9 mouse cellular contexts compared by ENCODE assay signal in genomic region chr4:117267284-117267683, GRCm38 (mm10). TPM values are rescaled to one million over a fixed set of nuclear protein-coding genes. Genes with fewer than 3 reads are reported as not detected.
DNase-seq lines count a peak whose midpoint lies in the region; ATAC-seq and TF ChIP-seq lines count a peak whose summit lies in the region.
"Had no signal": no experiment of that assay in that cellular context is flagged by ENCODE, and none has a peak within 500 bp of the region (broad histone marks: within the 10 kb centered on the region; RNA-seq: fewer than 3 reads in every experiment).

No protein-coding gene starts in this region.

- TF ChIP-seq EP300 in lung, postnatal 0 days (IDR thresholded peaks at IDR 0.05), result no peak

- H3K4me3 ChIP-seq in forebrain, embryonic 10.5 days, result no peak overlapping the region
- no peak overlapping the region for H3K4me3 ChIP-seq in forebrain, embryonic 13.5 days
- H3K4me3 ChIP-seq in ES-E14 (ENCODE audit: insufficient read depth in 1 of 2, low read depth in 1 of 2, low read length in 2 of 2, poor library complexity in 1 of 2, severe bottlenecking in 1 of 2), result no peak overlapping the region
- H3K4me3 ChIP-seq in lung, postnatal 0 days (ENCODE audit: low read depth, low read length), result no peak overlapping the region
- H3K4me3 ChIP-seq: midbrain, embryonic 12.5 days had no signal

- H3K27me3 ChIP-seq in forebrain, embryonic 10.5 days (ENCODE audit: poor library complexity, severe bottlenecking), result peaks cover 53% of the 10 kb centered on the region
- H3K27me3 ChIP-seq in forebrain, embryonic 13.5 days, result no peaks in the 10 kb centered on the region
- no peaks in the 10 kb centered on the region for H3K27me3 ChIP-seq in lung, postnatal 0 days (replicated peaks; ENCODE audit: insufficient read depth, low read length)

- H3K4me1 ChIP-seq in forebrain, embryonic 10.5 days, result peaks cover 40% of the 10 kb centered on the region
- peaks cover 3% of the 10 kb centered on the region for H3K4me1 ChIP-seq in forebrain, embryonic 13.5 days
- H3K4me1 ChIP-seq in ES-E14 (ENCODE audit: control insufficient read depth in 2 of 2, insufficient read depth in 2 of 2, low read length in 2 of 2, poor library complexity in 1 of 2), result peaks cover 2 to 20% of the 10 kb centered on the region in 2 experiments; a peak in 2 of 4 replicates
- H3K4me1 ChIP-seq in lung, postnatal 0 days (ENCODE audit: insufficient read depth, low read depth, low read length), result no peaks in the 10 kb centered on the region

- H3K4me2 ChIP-seq in forebrain, embryonic 13.5 days, result no peak overlapping the region
- no peak overlapping the region for H3K4me2 ChIP-seq in lung, postnatal 0 days (replicated peaks; ENCODE audit: low read depth, low read length)
- H3K4me2 ChIP-seq: midbrain, embryonic 12.5 days had no signal

- WGBS in forebrain, embryonic 10.5 days, result 5% methylated on average over 2 of the region's 2 CpGs
- WGBS in forebrain, embryonic 13.5 days, result 8% methylated on average over 2 of the region's 2 CpGs
- WGBS in lung, postnatal 0 days, result 5% methylated on average over 2 of the region's 2 CpGs

- no peak overlapping the region for H3K27ac ChIP-seq in forebrain, embryonic 10.5 days
- H3K27ac ChIP-seq in forebrain, embryonic 13.5 days, result no peak overlapping the region
- H3K27ac ChIP-seq in ES-E14 (ENCODE audit: insufficient read depth, low read depth, low read length, poor library complexity, severe bottlenecking), result no peak overlapping the region
- H3K27ac ChIP-seq in lung, postnatal 0 days (ENCODE audit: low read length), result no peak overlapping the region
- H3K27ac ChIP-seq: midbrain, embryonic 12.5 days had no signal

- no peak for ATAC-seq in forebrain, embryonic 13.5 days
- 0 out of 2 replicates have a peak, but pooled peaks have one; percentile 32 for ATAC-seq in lung, postnatal 0 days

- DNase-seq in forebrain, embryonic 10.5 days (ENCODE audit: extremely low spot score, low spot score), result peak; percentile 80
- DNase-seq in ES-E14 (ENCODE audit: low read depth, low spot score), result peak; percentile 75
- peak; percentile 75 for DNase-seq in cerebellum, adult 9-10 months
- peak; percentile 80 for DNase-seq in gastrocnemius, adult 18-20 months (ENCODE audit: low spot score)
- peak; percentile 69 to 92 for DNase-seq in layer of hippocampus, adult 18-20 months (ENCODE audit: low spot score in 2 of 2)
- DNase-seq in lung, postnatal 0 days (ENCODE audit: low spot score), result peak; percentile 73
- DNase-seq in skeletal muscle tissue, adult 2 months (ENCODE audit: low read depth, low spot score), result peak; percentile 59

- peak; percentile 98 for TF ChIP-seq CTCF in lung, postnatal 0 days (IDR thresholded peaks at IDR 0.05)

- in situ Hi-C loops in ES-E14 (cut with MboI; ENCODE audit: low sequenced_read_pairs in 2 of 2, unreplicated experiment in 2 of 2), result no loop called here

- H3K9me3 ChIP-seq in forebrain, embryonic 10.5 days, result no peaks in the 10 kb centered on the region
- H3K9me3 ChIP-seq in forebrain, embryonic 13.5 days (replicated peaks), result no peaks in the 10 kb centered on the region
- H3K9me3 ChIP-seq in ES-E14 (ENCODE audit: control insufficient read depth, insufficient read depth, low read depth, low read length), result no peaks in the 10 kb centered on the region
- no peaks in the 10 kb centered on the region for H3K9me3 ChIP-seq in lung, postnatal 0 days (ENCODE audit: low read length)
- H3K9me3 ChIP-seq: midbrain, embryonic 12.5 days had no signal

- no peak overlapping the region for H3K9ac ChIP-seq in forebrain, embryonic 13.5 days
- peak overlapping the region; percentile 49; the same call in 1 of the 2 replicates for H3K9ac ChIP-seq in ES-E14 (ENCODE audit: insufficient read depth, low read depth, low read length, poor library complexity, severe bottlenecking)
- no peak overlapping the region for H3K9ac ChIP-seq in lung, postnatal 0 days (replicated peaks; ENCODE audit: low read depth)
- H3K9ac ChIP-seq: midbrain, embryonic 12.5 days had no signal

- peaks cover 14% of the 10 kb centered on the region for H3K36me3 ChIP-seq in forebrain, embryonic 10.5 days (replicated peaks)
- H3K36me3 ChIP-seq in forebrain, embryonic 13.5 days (ENCODE audit: poor library complexity, severe bottlenecking), result peaks cover 13% of the 10 kb centered on the region
- H3K36me3 ChIP-seq in ES-E14 (ENCODE audit: control insufficient read depth, insufficient read depth, low read length, poor library complexity, severe bottlenecking), result peaks cover 10% of the 10 kb centered on the region; the same call in 1 of the 2 replicates
- H3K36me3 ChIP-seq in lung, postnatal 0 days (ENCODE audit: insufficient read depth, low read length), result no peaks in the 10 kb centered on the region; the same call in 1 of the 2 replicates

TF ChIP-seq in ES-E14, 5 proteins besides CTCF, POLR2A, EP300 and RAD21:
- TF ChIP-seq ZNF384 (IDR thresholded peaks at IDR 0.05; ENCODE audit: low read depth, low read length) (no peak), ZC3H11A (IDR thresholded peaks at IDR 0.05; ENCODE audit: borderline replicate concordance, low read depth, low read length) (peak; percentile 70)

RNA-seq across cellular contexts. Expression of gene Armh1, which starts 15.4 kb away (rescaled TPM):
- 0.15 and 0.53 TPM in 2 replicates for polyA plus RNA-seq in forebrain, embryonic 10.5 days (2016; fragmentation: Nextera tagmentation; extraction: Ambion mirVana)
- 0.38 and 0.65 TPM in 2 replicates for polyA plus RNA-seq in forebrain, embryonic 13.5 days (2015; fragmentation: Nextera tagmentation; extraction: Ambion mirVana)
- total RNA-seq in ES-E14 (2012; rRNA removed), result 0.18 TPM in 1 of 2 replicates, not detected in the other
- not detected for total RNA-seq in gastrocnemius, adult 18-20 months (2021)
- under 1 TPM; 0.57 to 0.86 TPM for total RNA-seq in layer of hippocampus, adult 18-20 months (2021)
- polyA plus RNA-seq in lung, postnatal 0 days (2015; fragmentation: Nextera tagmentation; extraction: Ambion mirVana), result 3.8 and 5.0 TPM in 2 replicates

RNA-seq across cellular contexts. Expression of gene Tmem53, which starts 15.5 kb away (rescaled TPM):
- 7.3 and 7.8 TPM in 2 replicates for polyA plus RNA-seq in forebrain, embryonic 10.5 days (2016; fragmentation: Nextera tagmentation; extraction: Ambion mirVana)
- polyA plus RNA-seq in forebrain, embryonic 13.5 days (2015; fragmentation: Nextera tagmentation; extraction: Ambion mirVana), result 6.7 and 6.9 TPM in 2 replicates
- total RNA-seq in ES-E14 (2012; rRNA removed), result 2.2 and 3.4 TPM in 2 replicates
- 1 to 10 TPM; 4.5 to 6.9 TPM for total RNA-seq in gastrocnemius, adult 18-20 months (2021)
- 1 to 10 TPM; 5.1 to 6.0 TPM for total RNA-seq in layer of hippocampus, adult 18-20 months (2021)
- 23.5 and 27.6 TPM in 2 replicates for polyA plus RNA-seq in lung, postnatal 0 days (2015; fragmentation: Nextera tagmentation; extraction: Ambion mirVana)
